Mouse (Mus musculus) midbrain, postnatal 0 days (tissue): Measurements from ENCODE around the gene Slc22a14. TPM values are rescaled to one million over a fixed set of nuclear protein-coding genes. Genes with fewer than 3 reads are reported as not detected.

ENCODE experiments used
- ATAC-seq: fragments of 200-750 bp; cut with Nextera tagmentation; 2 replicates; pipeline ENCODE4 v1.8.0; 2017; ENCODE audit warnings: moderate number of reproducible peaks, mild to moderate bottlenecking, moderate TSS enrichment, moderate library complexity; ENCODE audit not compliant: low FRiP score
- DNase-seq: peaks from one replicate; pipeline ENCODE4 v3.0.0-alpha.2; 2015; ENCODE audit warnings: low spot score
- H3K27ac ChIP-seq: fragments of 300-500 bp; sonication (generic); 2 replicates; pipeline ENCODE4 v1.5.1; 2014; ENCODE audit warnings: low read depth, mild to moderate bottlenecking, low read length, mixed read lengths
- H3K27me3 ChIP-seq: fragments of 300-500 bp; sonication (generic); 2 replicates; pipeline ENCODE4 v1.6.1; 2014; ENCODE audit warnings: low read length, control low read depth, mixed read lengths; ENCODE audit not compliant: insufficient read depth
- H3K36me3 ChIP-seq: fragments of 300-500 bp; sonication (generic); 2 replicates; pipeline ENCODE4 v1.6.1; 2014; ENCODE audit warnings: low read length, control low read depth, mixed read lengths; ENCODE audit not compliant: insufficient read depth
- H3K4me1 ChIP-seq: fragments of 300-500 bp; sonication (generic); 2 replicates; pipeline ENCODE4 v1.6.1; 2014; ENCODE audit warnings: mild to moderate bottlenecking, control low read depth, antibody characterized with exemption, low read length, mixed read lengths; ENCODE audit not compliant: insufficient read depth
- H3K4me2 ChIP-seq: fragments of 300-500 bp; sonication (generic); 2 replicates; pipeline ENCODE4 v1.6.1; 2014; ENCODE audit warnings: low read depth, mild to moderate bottlenecking, low read length, mixed read lengths; ENCODE audit not compliant: poor library complexity, severe bottlenecking
- H3K4me3 ChIP-seq: fragments of 300-500 bp; sonication (generic); 2 replicates; pipeline ENCODE4 v1.5.1; 2014; ENCODE audit warnings: low read depth, mild to moderate bottlenecking, low read length, moderate library complexity
- H3K9ac ChIP-seq: fragments of 300-500 bp; sonication (generic); replicated peaks from 2 replicates; pipeline ENCODE4 v1.6.1; 2014; ENCODE audit warnings: mild to moderate bottlenecking, low read length, moderate library complexity, mixed read lengths; ENCODE audit not compliant: poor library complexity, severe bottlenecking
- H3K9me3 ChIP-seq: fragments of 300-500 bp; sonication (generic); 2 replicates; pipeline ENCODE4 v1.6.1; 2016; ENCODE audit warnings: low read length, control low read depth
- CTCF ChIP-seq: IDR thresholded peaks from 2 replicates; pipeline ENCODE4 v1.5.1; 2016; ENCODE audit warnings: antibody characterized with exemption, mild to moderate bottlenecking
- WGBS: fragments of 180-500 bp; shearing (Covaris S2); extraction: QIAGEN DNeasy Blood & Tissue Kit; methylation state at CpG from one replicate; pipeline ENCODE4 v1.1.7; 2014; 5-methylcytosine and 5-hydroxymethylcytosine counted together
- polyA plus RNA-seq: library from polyadenylated mRNA; unstranded; fragments of >200 nt; fragmentation: Nextera tagmentation; extraction: Ambion mirVana; gene quantifications from 2 replicates; pipeline ENCODE4 v1.2.1, GENCODE M21; 2015
- total RNA-seq: library from RNA; depleted of rRNA; stranded (reverse); fragments of >200 nt; gene quantifications from 2 replicates; pipeline ENCODE4 v1.2.3, GENCODE M21; 2014

Gene Slc22a14
- total and polyA plus RNA-seq, 2 experiments from 2014 or later = not detected

DNA sequence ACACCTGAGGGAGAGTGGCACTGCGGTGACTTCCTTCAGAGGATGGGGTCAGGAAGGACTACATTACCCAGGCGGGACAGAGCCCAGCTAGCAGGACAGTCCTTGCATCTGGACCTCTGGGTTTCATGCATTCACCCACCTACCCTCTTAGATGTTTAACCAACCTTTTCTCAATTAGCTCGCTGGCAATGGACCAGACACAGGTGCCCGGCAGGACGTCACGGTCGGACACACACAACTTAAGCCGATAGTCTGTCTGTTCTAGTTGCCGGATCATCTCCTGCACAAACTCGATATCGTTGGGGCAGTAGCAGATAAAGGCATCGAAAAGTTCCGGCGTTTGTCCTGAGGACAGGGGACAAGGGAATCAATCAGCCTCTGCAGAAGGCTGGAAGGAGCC, 27.5 kb downstream of the Slc22a14 start:
- WGBS = 92% methylated on average over 14 of the region's 14 CpGs

DNA sequence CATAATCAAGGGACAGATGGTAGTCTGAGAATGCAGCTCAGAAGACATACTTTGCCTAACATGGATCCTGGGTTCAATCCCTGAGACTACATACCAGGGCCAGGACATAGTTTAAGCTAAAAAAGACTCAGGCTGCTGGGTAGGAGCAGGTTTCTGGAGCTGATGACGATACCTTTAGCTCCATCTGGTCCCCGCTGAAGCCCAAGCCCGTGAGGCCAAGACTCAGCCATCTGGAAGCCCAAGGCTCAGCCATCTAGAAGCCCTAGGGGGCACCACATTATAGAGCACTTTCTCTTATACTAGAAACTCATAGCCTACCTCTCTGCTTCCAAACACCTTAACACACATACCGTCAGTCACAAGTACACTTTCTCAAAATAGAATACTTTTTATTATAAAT, 29.8 kb downstream of the Slc22a14 start:
- no peaks in the 10 kb centered on the region for H3K27me3 ChIP-seq
- no peaks in the 10 kb centered on the region for H3K4me1 ChIP-seq
- ATAC-seq (no peak), DNase-seq (no peak)
- H3K9ac ChIP-seq = no peak overlapping the region
- H3K27ac ChIP-seq = no peak overlapping the region
- no peak overlapping the region for H3K4me3 ChIP-seq
- 80% methylated on average over 4 of the region's 4 CpGs for WGBS
- no peak for TF ChIP-seq CTCF
- no peaks in the 10 kb centered on the region for H3K9me3 ChIP-seq
- no peak overlapping the region for H3K4me2 ChIP-seq
- no peaks in the 10 kb centered on the region for H3K36me3 ChIP-seq

More for the DNA sequence above, 27.5 kb downstream of the Slc22a14 start:
- no peaks in the 10 kb centered on the region for H3K27me3 ChIP-seq
- H3K4me1 ChIP-seq = peaks cover 9% of the 10 kb centered on the region; the same call in 1 of the 2 replicates
- H3K9me3 ChIP-seq = no peaks in the 10 kb centered on the region
- no peaks in the 10 kb centered on the region for H3K36me3 ChIP-seq
- H3K4me3 ChIP-seq = no peak overlapping the region
- ATAC-seq (no peak), DNase-seq (no peak)
- no peak overlapping the region for H3K9ac ChIP-seq
- no peak for TF ChIP-seq CTCF
- no peak overlapping the region for H3K27ac ChIP-seq
- H3K4me2 ChIP-seq = no peak overlapping the region

DNA sequence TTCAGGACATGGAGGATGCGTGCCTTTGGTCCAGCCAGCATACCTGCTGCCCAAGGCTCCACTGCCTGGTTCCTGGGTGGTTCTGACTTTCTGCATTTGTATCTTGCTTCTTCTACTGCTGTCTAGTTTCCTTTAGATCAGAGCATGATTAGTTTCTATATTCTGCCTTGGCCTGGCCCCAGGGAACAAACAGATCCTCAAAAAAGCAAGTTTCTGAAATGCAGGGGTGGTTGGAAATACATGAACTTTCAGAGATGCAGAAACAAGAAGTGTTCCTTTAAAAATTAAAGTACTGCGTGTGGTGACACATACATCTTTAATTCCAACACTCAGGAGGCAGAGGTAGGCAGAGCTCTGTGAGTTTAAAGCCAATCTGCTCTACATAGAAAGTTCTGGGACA, 30.5 kb downstream of the Slc22a14 start:
- Histone ChIP-seq H3K9me3 (no peaks in the 10 kb centered on the region), H3K4me1 (no peaks in the 10 kb centered on the region), H3K4me2 (no peak overlapping the region), H3K9ac (no peak overlapping the region), H3K27ac (no peak overlapping the region), H3K27me3 (no peaks in the 10 kb centered on the region), H3K4me3 (no peak overlapping the region), H3K36me3 (no peaks in the 10 kb centered on the region)
- TF ChIP-seq CTCF = no peak
- no peak for DNase-seq
- ATAC-seq = no peak
- WGBS = 88% methylated on average over 2 of the region's 2 CpGs

DNA sequence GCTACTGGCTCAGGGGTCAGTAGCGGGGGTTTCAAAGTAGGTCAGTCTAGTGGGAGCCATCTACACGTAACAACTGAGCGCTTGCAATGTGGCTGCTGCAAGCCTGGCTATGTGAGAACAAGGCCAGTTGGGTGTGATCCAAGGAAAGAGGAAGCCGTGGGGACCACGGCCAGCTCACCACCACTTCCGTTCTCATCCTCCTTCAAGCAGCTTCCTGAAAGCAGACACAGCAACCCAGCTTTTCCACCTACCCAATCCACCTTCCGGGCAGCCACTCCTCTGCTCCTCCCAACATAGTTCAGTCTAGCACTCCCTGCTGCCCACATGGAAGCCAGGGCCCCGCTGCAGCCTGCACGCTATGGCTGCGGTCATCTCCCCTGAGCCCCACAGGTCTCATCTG, 31.0 kb downstream of the Slc22a14 start:
- Histone ChIP-seq H3K27ac (no peak overlapping the region), H3K4me1 (no peaks in the 10 kb centered on the region), H3K4me2 (no peak overlapping the region), H3K9me3 (no peaks in the 10 kb centered on the region), H3K36me3 (no peaks in the 10 kb centered on the region), H3K9ac (no peak overlapping the region), H3K27me3 (no peaks in the 10 kb centered on the region), H3K4me3 (no peak overlapping the region)
- no peak for TF ChIP-seq CTCF
- WGBS = 69% methylated on average over 10 of the region's 10 CpGs
- peak; percentile 13 for DNase-seq
- ATAC-seq = no peak

DNA sequence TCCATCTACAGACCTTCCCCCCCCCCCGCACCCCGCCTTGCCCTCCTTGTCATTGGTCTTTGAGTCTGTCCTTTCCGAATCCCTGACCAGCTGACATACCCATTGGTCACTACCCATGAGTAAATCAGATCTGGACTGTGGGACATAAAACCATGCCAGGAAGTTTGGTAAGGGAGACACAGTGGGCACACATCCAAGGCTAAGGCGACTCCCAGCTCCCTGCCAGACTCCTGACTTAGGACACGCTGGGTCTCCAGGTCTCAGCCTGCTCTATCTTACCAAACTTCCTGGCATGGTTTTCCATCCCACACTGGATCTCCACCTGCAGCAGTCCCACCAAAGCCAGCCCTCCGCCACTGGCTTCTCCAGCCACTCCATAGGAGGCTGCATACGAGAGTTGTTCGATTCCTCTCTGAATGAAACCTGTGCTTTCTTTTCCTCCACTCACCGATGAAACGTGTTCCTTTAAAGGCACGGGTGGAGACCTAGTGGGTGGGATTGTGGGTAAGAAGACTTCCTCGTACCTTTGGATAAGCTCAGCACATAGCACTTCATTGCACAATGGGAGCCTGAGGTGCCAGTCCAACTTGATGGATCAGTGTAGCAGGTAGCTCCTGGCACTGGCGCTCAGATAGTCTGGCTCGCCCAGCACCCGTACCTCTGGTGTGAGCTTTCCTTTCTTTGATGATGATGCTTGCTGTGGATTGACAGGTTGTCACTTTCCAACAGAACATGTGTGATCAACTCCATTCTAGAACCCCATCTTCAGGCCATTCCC, 35.0 kb downstream of the Slc22a14 start:
- DNase-seq (no peak), ATAC-seq (no peak)
- no peak overlapping the region for H3K4me3 ChIP-seq
- no peak for TF ChIP-seq CTCF
- 90% methylated on average over 15 of the region's 15 CpGs for WGBS
- no peak overlapping the region for H3K4me2 ChIP-seq
- H3K9me3 ChIP-seq = no peaks in the 10 kb centered on the region
- H3K36me3 ChIP-seq = no peaks in the 10 kb centered on the region
- no peak overlapping the region for H3K27ac ChIP-seq
- H3K9ac ChIP-seq = no peak overlapping the region
- no peaks in the 10 kb centered on the region for H3K4me1 ChIP-seq
- no peaks in the 10 kb centered on the region for H3K27me3 ChIP-seq

DNA sequence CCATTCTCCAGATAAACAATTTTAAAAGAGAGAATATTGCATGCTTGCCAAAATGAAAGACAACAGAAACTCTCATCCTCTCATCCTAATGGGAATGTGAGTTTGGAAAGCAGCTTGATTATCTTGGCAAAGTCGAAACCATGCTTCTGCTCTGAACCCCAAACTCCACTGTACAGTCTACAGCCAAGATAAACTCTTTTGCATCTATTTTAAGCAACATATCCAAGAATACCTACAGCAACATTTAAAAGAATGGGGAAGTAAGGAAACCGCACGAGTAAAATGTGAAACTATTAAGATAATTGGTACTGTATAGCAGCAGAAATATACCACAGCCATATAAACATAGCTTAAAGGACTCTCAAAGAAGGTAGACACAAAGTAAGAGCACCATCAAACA, 36.9 kb downstream of the Slc22a14 start:
- no peak for DNase-seq
- TF ChIP-seq CTCF = no peak
- ATAC-seq = no peak
- H3K27ac ChIP-seq = no peak overlapping the region
- H3K9ac ChIP-seq = no peak overlapping the region
- H3K9me3 ChIP-seq = no peaks in the 10 kb centered on the region
- no peaks in the 10 kb centered on the region for H3K36me3 ChIP-seq
- WGBS = 82% methylated on average over 3 of the region's 3 CpGs
- no peaks in the 10 kb centered on the region for H3K27me3 ChIP-seq
- H3K4me1 ChIP-seq = no peaks in the 10 kb centered on the region
- H3K4me2 ChIP-seq = no peak overlapping the region
- H3K4me3 ChIP-seq = no peak overlapping the region
